Mouse (Mus musculus) megakaryocyte, embryonic 14.5 days (primary cell): Measurements from ENCODE around the gene Slc12a7.

Experiments used
- FLI1 ChIP-seq: IDR thresholded peaks from 2 replicates; pipeline ENCODE4 v1.6.1; 2012; ENCODE audit warnings: low read length, inconsistent platforms, mixed read lengths
- GATA1 ChIP-seq: IDR thresholded peaks from 3 replicates; pipeline ENCODE4 v1.6.1; 2012; ENCODE audit warnings: mixed read lengths, low read length, inconsistent platforms, borderline replicate concordance

DNA sequence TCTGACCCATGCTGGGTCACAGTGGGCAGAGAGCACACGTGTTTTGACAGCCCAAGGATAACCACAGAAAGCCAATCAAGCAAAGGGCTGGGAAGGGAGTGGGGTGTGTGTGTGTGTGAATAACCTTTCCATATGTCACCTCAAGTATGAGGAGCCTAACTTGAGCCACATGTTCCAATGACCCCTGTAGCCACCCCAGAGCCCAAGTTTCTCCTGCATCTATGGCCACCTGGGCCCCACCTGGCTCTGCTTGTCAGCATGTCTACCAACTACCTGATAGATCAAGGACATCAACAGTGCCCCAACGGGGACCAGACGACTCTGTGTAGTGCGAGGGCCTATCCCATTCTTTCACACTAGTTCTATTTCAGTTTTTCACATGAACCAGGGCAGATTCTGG, 106.8 kb downstream of the Slc12a7 start:
- TF ChIP-seq GATA1 (no peak), FLI1 (no peak)
